Mouse (Mus musculus): ENCODE measurements around the gene Trappc1.

DNA sequence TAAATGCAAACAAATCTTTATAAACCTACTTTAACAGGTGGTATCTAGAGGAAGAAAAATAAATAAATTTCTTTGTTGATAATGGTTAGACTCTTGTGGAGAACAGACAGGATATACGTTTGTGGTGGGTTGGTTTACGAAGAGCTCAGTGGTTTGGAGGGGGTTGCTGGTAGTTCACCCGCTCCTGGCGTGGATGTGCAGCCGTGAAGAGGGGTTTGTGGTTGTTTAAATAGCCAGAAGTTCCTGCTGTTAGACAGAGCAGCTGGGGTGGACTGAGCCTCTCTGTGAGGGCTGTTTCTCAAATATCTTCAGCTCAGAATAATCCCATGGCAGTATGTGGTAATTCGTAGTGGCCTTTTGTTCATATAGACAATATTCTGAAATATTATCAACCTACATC is 48.1 kb upstream of the Trappc1 start:
- no peak for TF ChIP-seq CTCF (IDR thresholded peaks at IDR 0.05)
- TF ChIP-seq EP300 (IDR thresholded peaks at IDR 0.05) = no peak
